Mouse (Mus musculus): Measurements from ENCODE around the gene Vmn1r27. TPM values are rescaled to one million over a fixed set of nuclear protein-coding genes. Genes with fewer than 3 reads are reported as not detected.

The Vmn1r27 gene
- not detected in 2 replicates for polyA plus RNA-seq (2015; fragmentation: Nextera tagmentation; extraction: Ambion mirVana)

GRCm38 (mm10) chr6:58218721-58219120, at the start of gene Vmn1r27:
Vmn1r27 (minus strand) TSS chr6:58218821.
- H3K4me2 ChIP-seq (ENCODE audit: low read depth, low read length) = no peak within 1 kb of the TSS
- no peak within 1 kb of the TSS for H3K4me3 ChIP-seq (ENCODE audit: low read length)
- no peaks in the 10 kb centered on the region for H3K4me1 ChIP-seq (ENCODE audit: control insufficient read depth, insufficient read depth, low read length)
- H3K27me3 ChIP-seq (replicated peaks; ENCODE audit: control insufficient read depth, insufficient read depth, low read length) = no peaks in the 10 kb centered on the region
- no peak within 1 kb of the TSS for H3K9ac ChIP-seq (ENCODE audit: low read depth, low read length)
- no peaks in the 10 kb centered on the region for H3K9me3 ChIP-seq (ENCODE audit: control insufficient read depth, low read length)
- no peaks in the 10 kb centered on the region for H3K36me3 ChIP-seq (ENCODE audit: control insufficient read depth, insufficient read depth, low read length)
- WGBS = 74% methylated on average over 2 of the region's 2 CpGs
- no peak within 1 kb of the TSS for H3K27ac ChIP-seq (ENCODE audit: low read length)
- ATAC-seq = no peak

- Histone ChIP-seq H3K9ac (ENCODE audit: low read depth, low read length) (no peak within 1 kb of the TSS), H3K4me2 (ENCODE audit: low read depth, low read length) (no peak within 1 kb of the TSS), H3K4me1 (ENCODE audit: control insufficient read depth, insufficient read depth, low read length) (no peaks in the 10 kb centered on the region), H3K36me3 (ENCODE audit: control insufficient read depth, insufficient read depth, low read length) (no peaks in the 10 kb centered on the region), H3K27ac (ENCODE audit: low read length) (no peak within 1 kb of the TSS), H3K27me3 (replicated peaks; ENCODE audit: control insufficient read depth, insufficient read depth, low read length) (no peaks in the 10 kb centered on the region), H3K9me3 (ENCODE audit: control insufficient read depth, low read length) (no peaks in the 10 kb centered on the region), H3K4me3 (ENCODE audit: low read length) (no peak within 1 kb of the TSS)
- 94% methylated on average over 1 of the region's 1 CpGs for WGBS
- ATAC-seq = no peak
These were observed 43.1 kb upstream of the Vmn1r27 start, which contains the start of gene Vmn1r28 for GRCm38 (mm10) chr6:58261737-58262136. Vmn1r28 (plus strand) TSS chr6:58262037.

- WGBS = 79% methylated on average over 2 of the region's 2 CpGs
- H3K4me3 ChIP-seq (ENCODE audit: low read length) = no peak overlapping the region
- H3K9me3 ChIP-seq (ENCODE audit: control insufficient read depth, low read length) = no peaks in the 10 kb centered on the region
- no peak for ATAC-seq
- no peak overlapping the region for H3K9ac ChIP-seq (ENCODE audit: low read depth, low read length)
- H3K4me2 ChIP-seq (ENCODE audit: low read depth, low read length) = no peak overlapping the region
- no peaks in the 10 kb centered on the region for H3K27me3 ChIP-seq (replicated peaks; ENCODE audit: control insufficient read depth, insufficient read depth, low read length)
- no peaks in the 10 kb centered on the region for H3K4me1 ChIP-seq (ENCODE audit: control insufficient read depth, insufficient read depth, low read length)
- H3K36me3 ChIP-seq (ENCODE audit: control insufficient read depth, insufficient read depth, low read length) = no peaks in the 10 kb centered on the region
- H3K27ac ChIP-seq (ENCODE audit: low read length) = no peak overlapping the region
These were observed 2.5 kb downstream of the Vmn1r27 start for GRCm38 (mm10) chr6:58216119-58216518.

Other genes with a start within 250 kb of the Vmn1r27 start
- gene Vmn1r25, start 238.0 kb downstream of the Vmn1r27 start, polyA plus RNA-seq (2015; fragmentation: Nextera tagmentation; extraction: Ambion mirVana) = not detected in 2 replicates
- not detected in 2 replicates for gene Vmn1r26, start 203.7 kb downstream of the Vmn1r27 start, polyA plus RNA-seq (2015; fragmentation: Nextera tagmentation; extraction: Ambion mirVana)
- not detected in 2 replicates for gene Vmn1r28, start 43.2 kb upstream of the Vmn1r27 start, polyA plus RNA-seq (2015; fragmentation: Nextera tagmentation; extraction: Ambion mirVana)
- gene Vmn1r29, start 82.7 kb upstream of the Vmn1r27 start, polyA plus RNA-seq (2015; fragmentation: Nextera tagmentation; extraction: Ambion mirVana) = not detected in 2 replicates
- gene Vmn1r30, start 224.6 kb upstream of the Vmn1r27 start, polyA plus RNA-seq (2015; fragmentation: Nextera tagmentation; extraction: Ambion mirVana) = not detected in 2 replicates